Mouse (Mus musculus): ENCODE measurements around the gene Nsun2. TPM values are rescaled to one million over a fixed set of nuclear protein-coding genes. Genes with fewer than 3 reads are reported as not detected.

Nsun2 gene
- polyA plus RNA-seq, 1 experiment = 63.7 TPM

DNA sequence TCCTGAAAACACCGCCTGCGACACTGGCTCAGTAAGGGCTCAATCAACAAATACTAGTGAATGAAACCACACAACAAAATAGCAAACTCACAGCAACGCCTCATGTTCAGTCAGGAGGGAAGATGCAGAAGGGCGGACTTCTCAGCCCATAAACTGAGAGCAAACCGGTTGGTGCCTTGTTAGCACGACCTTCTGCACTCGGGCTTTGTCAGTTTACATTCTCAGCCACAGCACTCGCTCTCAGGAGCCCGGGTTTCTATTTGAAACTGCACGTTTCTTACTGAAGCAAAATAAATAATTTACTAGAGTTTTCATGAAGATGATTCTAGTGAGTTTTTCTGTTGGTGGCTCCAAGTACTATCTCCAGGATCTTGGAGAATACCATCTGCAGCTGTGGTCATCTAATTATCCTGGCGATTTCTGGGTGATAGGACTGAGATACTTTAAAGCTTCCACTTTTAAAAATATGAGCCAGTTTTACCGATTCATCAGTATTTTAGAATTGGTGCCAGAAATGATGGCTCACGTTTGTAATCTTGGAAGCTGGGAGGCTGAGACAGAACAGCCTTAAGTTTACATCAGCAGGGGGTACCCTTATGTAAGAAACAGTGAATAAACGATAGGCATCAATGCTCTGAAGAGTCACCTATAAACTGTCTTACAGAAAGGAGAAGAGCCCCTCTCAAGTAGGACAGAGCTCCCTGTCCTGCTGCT, 9.9 kb upstream of the Nsun2 start:
- H3K27ac ChIP-seq (ENCODE audit: insufficient read depth, low read length) = no peak overlapping the region
- peaks cover 35% of the 10 kb centered on the region for H3K4me1 ChIP-seq (ENCODE audit: control insufficient read depth, insufficient read depth, low read length)
- TF ChIP-seq POLR2A (IDR thresholded peaks at IDR 0.05; ENCODE audit: extremely low read depth, insufficient read depth, low read length) (no peak), CTCF (IDR thresholded peaks at IDR 0.05; ENCODE audit: extremely low read depth, insufficient read depth, low read length) (no peak)
- no peak overlapping the region for H3K4me3 ChIP-seq (ENCODE audit: insufficient read depth, low read length)

DNA sequence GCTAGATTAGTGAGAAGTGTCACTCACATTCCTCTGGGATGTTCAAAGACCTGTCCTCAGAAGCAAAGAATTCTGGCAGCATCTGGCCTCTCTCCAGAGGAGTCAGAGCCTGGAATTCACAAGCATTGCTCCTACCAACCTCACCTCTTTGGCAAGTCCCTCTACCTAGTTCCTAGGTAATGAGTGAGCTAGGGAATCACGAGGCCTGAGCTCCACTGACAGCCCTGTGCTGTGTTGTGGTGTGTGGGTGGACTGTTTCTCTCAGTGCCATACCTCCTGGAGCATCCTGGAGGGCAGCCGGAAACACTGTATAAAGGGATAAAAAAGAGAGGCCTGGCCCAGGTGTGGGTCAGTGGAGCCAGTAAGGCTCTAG, 9.4 kb upstream of the Nsun2 start:
- Histone ChIP-seq H3K4me1 (ENCODE audit: control insufficient read depth, insufficient read depth, low read length) (peaks cover 37% of the 10 kb centered on the region), H3K27ac (ENCODE audit: insufficient read depth, low read length) (no peak overlapping the region), H3K4me3 (ENCODE audit: insufficient read depth, low read length) (no peak overlapping the region)
- TF ChIP-seq CTCF (IDR thresholded peaks at IDR 0.05; ENCODE audit: extremely low read depth, insufficient read depth, low read length) = no peak
- TF ChIP-seq POLR2A (IDR thresholded peaks at IDR 0.05; ENCODE audit: extremely low read depth, insufficient read depth, low read length) = no peak

DNA sequence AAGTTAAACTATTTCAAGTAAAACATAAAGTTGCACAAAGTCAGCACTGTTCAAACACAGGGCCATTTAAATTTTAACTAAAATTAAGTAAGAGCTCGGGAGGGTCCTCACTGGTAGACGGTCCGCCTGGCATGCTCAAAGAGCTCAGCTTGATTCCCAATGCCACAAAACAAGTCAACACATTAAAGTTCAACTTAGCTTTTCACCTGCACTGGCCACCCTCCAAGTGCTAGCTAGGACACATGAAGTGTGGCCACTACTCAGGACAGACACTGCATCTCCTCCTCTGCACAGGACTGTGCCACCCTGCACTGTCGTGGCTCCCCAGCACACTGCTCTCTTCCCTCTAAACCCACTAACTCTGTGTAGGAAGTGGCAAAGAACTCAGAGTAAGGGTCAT, 7.7 kb upstream of the Nsun2 start:
- Histone ChIP-seq H3K4me3 (ENCODE audit: insufficient read depth, low read length) (no peak overlapping the region), H3K4me1 (ENCODE audit: control insufficient read depth, insufficient read depth, low read length) (peaks cover 43% of the 10 kb centered on the region), H3K27ac (ENCODE audit: insufficient read depth, low read length) (no peak overlapping the region)
- TF ChIP-seq CTCF (IDR thresholded peaks at IDR 0.05; ENCODE audit: extremely low read depth, insufficient read depth, low read length) = no peak
- TF ChIP-seq POLR2A (IDR thresholded peaks at IDR 0.05; ENCODE audit: extremely low read depth, insufficient read depth, low read length) = no peak

DNA sequence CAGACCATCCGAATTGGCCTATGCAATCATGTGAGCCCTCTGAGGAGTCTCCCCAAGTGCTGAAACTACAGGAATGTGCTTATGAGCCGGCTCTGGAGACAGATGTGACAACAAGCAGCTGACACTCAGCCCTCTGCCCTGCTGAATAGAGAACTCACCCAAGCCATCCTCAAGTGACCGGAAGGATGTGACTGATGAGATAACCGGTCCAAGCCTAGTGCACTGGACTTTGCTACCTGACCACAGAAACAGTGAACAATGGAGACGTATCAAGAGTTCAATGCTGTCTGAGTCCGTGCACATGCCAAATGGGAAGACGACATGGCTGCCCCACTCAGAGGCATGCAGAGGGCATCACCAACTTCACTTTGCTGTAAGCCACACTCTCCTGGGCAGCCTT, 5.0 kb upstream of the Nsun2 start:
- peaks cover 37% of the 10 kb centered on the region for H3K4me1 ChIP-seq (ENCODE audit: control insufficient read depth, insufficient read depth, low read length)
- no peak overlapping the region for H3K27ac ChIP-seq (ENCODE audit: insufficient read depth, low read length)
- H3K4me3 ChIP-seq (ENCODE audit: insufficient read depth, low read length) = no peak overlapping the region
- no peak for TF ChIP-seq CTCF (IDR thresholded peaks at IDR 0.05; ENCODE audit: extremely low read depth, insufficient read depth, low read length)
- no peak for TF ChIP-seq POLR2A (IDR thresholded peaks at IDR 0.05; ENCODE audit: extremely low read depth, insufficient read depth, low read length)

DNA sequence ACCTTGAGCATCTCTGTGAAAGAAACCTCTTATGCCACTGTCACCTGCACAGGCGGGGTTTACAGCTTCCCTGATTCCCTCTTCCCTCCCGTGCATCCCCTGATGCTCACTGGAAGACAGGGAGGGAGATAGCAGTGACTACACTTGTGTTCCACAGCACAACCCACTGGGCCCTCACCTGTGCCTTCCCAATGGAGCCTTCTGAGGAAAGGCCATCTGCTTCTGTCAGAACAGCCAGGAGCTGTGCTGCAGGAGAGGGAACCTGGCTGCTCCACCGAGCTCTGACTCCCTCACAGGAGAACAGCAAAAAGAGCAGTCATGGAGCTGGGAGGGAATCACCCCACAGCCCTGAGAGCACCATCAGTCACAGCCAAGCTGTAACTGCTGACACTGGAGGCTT, 3.4 kb upstream of the Nsun2 start:
- H3K4me3 ChIP-seq (ENCODE audit: insufficient read depth, low read length) = no peak overlapping the region
- peaks cover 29% of the 10 kb centered on the region for H3K4me1 ChIP-seq (ENCODE audit: control insufficient read depth, insufficient read depth, low read length)
- TF ChIP-seq CTCF (IDR thresholded peaks at IDR 0.05; ENCODE audit: extremely low read depth, insufficient read depth, low read length) (no peak), POLR2A (IDR thresholded peaks at IDR 0.05; ENCODE audit: extremely low read depth, insufficient read depth, low read length) (no peak)

DNA sequence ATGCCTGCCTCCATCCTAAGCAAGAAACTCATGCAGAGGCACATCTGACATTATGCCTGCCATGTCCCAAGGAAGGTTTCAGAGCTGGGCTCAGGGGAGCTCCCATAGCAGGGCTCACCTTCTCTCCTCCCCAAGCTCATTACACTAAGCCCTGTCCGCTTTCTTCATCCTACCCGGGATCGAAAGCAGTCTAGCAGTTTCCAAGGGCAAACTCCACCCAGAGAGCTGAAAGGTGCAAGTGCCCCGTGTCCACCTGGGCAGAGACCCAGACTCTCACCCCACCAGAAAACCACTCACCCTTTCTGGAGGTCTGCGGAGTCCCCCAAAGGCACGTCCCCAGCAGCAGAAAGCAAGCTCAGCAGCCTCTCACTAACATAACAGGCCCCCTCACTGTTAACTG, 2.6 kb upstream of the Nsun2 start:
- H3K4me3 ChIP-seq (ENCODE audit: insufficient read depth, low read length) = peak overlapping the region; percentile 54
- no peak overlapping the region for H3K27ac ChIP-seq (ENCODE audit: insufficient read depth, low read length)
- TF ChIP-seq POLR2A (IDR thresholded peaks at IDR 0.05; ENCODE audit: extremely low read depth, insufficient read depth, low read length) (no peak), CTCF (IDR thresholded peaks at IDR 0.05; ENCODE audit: extremely low read depth, insufficient read depth, low read length) (no peak)
- H3K4me1 ChIP-seq (ENCODE audit: control insufficient read depth, insufficient read depth, low read length) = peaks cover 23% of the 10 kb centered on the region

More for the DNA sequence above, 3.4 kb upstream of the Nsun2 start:
- H3K27ac ChIP-seq (ENCODE audit: insufficient read depth, low read length) = no peak overlapping the region

DNA sequence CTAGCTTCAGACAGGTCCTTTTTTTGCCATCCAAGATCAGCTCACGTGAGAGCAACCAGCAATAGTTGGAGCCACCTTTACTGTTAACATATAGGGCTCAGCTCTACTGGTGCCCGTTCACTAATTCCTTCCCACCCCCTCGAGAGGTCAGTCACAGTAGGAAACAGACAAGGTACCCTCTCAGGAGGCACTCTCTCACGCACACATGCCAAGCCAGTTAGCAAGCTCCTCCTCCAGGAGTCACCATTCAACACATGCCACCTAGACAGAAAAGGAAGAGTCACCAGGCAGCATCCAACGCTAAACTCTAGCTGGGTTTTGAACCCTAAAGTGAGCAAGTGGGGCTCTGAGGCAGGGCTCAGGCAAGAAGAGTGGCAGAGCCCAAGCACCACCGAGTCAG, 2.1 kb upstream of the Nsun2 start:
- H3K4me3 ChIP-seq (ENCODE audit: insufficient read depth, low read length) = peak overlapping the region; percentile 54
- no peak overlapping the region for H3K27ac ChIP-seq (ENCODE audit: insufficient read depth, low read length)
- H3K4me1 ChIP-seq (ENCODE audit: control insufficient read depth, insufficient read depth, low read length) = peaks cover 20% of the 10 kb centered on the region
- TF ChIP-seq POLR2A (IDR thresholded peaks at IDR 0.05; ENCODE audit: extremely low read depth, insufficient read depth, low read length) (no peak), CTCF (IDR thresholded peaks at IDR 0.05; ENCODE audit: extremely low read depth, insufficient read depth, low read length) (no peak)

DNA sequence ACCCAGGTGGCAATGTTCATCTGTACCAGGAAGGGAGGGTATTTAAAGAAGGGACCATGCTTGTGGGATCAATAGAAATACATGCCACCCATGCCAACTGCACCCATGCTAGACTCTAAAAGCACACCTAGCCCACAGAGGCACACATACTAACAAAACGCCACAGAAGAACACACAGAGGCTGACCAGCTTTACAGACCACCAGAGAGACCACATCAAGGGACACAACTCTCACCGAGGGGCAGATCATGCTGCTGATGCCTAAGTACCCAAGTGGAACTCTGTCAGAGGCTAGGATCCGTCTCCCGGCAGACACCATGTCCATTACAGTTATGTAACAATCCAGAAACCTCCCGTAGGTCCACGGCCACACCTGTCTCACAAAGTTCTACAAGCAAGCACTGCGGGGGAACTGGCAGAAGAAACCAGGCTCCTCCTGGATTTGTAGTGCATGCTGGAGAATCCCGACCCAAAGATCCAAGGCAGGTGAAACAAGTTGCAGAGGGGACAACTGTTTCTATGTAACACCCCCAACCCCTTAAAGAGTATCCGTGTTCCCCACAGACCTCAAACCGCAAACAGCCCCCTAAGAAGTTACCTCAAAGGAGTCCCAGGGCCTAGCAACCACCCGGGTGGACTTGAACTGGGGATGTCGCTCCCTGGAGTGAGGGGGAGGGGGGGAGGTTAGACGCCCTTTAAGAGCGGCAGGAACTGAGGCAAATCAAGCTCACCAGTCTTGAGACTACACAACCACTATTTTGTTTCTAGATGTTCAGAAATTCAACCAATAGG, 1.2 kb upstream of the Nsun2 start:
- TF ChIP-seq POLR2A (IDR thresholded peaks at IDR 0.05; ENCODE audit: extremely low read depth, insufficient read depth, low read length) (no peak), CTCF (IDR thresholded peaks at IDR 0.05; ENCODE audit: extremely low read depth, insufficient read depth, low read length) (no peak)
- no peak overlapping the region for H3K27ac ChIP-seq (ENCODE audit: insufficient read depth, low read length)
- H3K4me3 ChIP-seq (ENCODE audit: insufficient read depth, low read length) = peak overlapping the region; percentile 54
- H3K4me1 ChIP-seq (ENCODE audit: control insufficient read depth, insufficient read depth, low read length) = peaks cover 19% of the 10 kb centered on the region

DNA sequence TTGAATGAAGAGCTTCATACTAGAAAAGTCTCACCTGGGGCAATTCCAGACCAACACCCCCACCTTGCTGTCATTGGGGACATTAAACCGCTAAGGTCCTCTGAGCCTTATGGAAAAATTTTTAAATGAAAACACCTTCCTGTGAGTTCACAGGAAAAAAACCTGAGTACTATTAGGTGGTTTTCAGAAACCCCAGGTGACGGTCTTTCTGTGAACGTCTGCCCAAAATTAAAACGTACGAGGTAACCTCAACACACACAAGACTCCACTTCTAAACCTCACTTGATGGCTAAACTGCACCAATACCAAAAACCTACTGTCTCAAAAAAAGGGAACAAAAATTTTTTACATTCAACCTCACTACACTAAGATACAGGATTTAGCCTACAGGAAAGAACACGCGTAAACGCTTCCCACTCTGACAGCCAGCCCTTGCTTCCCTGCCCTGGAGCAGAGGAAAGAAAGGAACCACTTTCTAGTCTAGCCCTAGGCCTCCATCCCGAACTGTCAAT, 597 bp upstream of the Nsun2 start:
- TF ChIP-seq CTCF (IDR thresholded peaks at IDR 0.05; ENCODE audit: extremely low read depth, insufficient read depth, low read length) = no peak
- TF ChIP-seq POLR2A (IDR thresholded peaks at IDR 0.05; ENCODE audit: extremely low read depth, insufficient read depth, low read length) = no peak
- peaks cover 19% of the 10 kb centered on the region for H3K4me1 ChIP-seq (ENCODE audit: control insufficient read depth, insufficient read depth, low read length)
- H3K27ac ChIP-seq (ENCODE audit: insufficient read depth, low read length) = peak overlapping the region; percentile 92; the same call in 1 of the 2 replicates
- H3K4me3 ChIP-seq (ENCODE audit: insufficient read depth, low read length) = peak overlapping the region; percentile 54

DNA sequence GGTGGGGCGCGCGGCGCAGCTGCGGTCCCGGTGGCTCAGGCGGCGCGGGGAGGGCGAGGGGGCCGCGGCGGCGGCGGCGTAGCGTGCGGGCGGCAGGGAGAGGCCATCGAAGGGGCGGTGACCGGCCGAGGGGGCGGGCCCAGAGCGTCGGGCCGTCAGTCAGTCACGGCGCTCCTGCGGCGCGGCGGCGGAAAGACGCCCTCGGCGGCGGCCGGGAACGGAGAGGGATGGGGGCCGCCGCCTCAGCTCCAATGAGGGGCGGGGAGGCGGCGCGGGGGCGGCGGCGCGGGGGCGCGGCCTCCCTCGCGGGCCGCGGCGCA, 748 bp downstream of the Nsun2 start, which contains the start of gene Tent4a:
Gene Tent4a, minus strand, starts transcription at position 284 of the 320 bp plus-strand sequence.
- Histone ChIP-seq H3K27ac (ENCODE audit: insufficient read depth, low read length) (peak within 1 kb of the TSS; percentile 92), H3K4me1 (ENCODE audit: control insufficient read depth, insufficient read depth, low read length) (peaks cover 12% of the 10 kb centered on the region; the same call in 1 of the 2 replicates)

More for the DNA sequence above, 748 bp downstream of the Nsun2 start, which contains the start of gene Tent4a:
- TF ChIP-seq POLR2A (IDR thresholded peaks at IDR 0.05; ENCODE audit: extremely low read depth, insufficient read depth, low read length) (no peak), CTCF (IDR thresholded peaks at IDR 0.05; ENCODE audit: extremely low read depth, insufficient read depth, low read length) (no peak)
- peak within 1 kb of the TSS; percentile 54 for H3K4me3 ChIP-seq (ENCODE audit: insufficient read depth, low read length)

Data from cortical plate, adult 2 months (tissue).